Mouse (Mus musculus): Measurements from ENCODE around the gene Cytl1.

Gene Cytl1

DNA sequence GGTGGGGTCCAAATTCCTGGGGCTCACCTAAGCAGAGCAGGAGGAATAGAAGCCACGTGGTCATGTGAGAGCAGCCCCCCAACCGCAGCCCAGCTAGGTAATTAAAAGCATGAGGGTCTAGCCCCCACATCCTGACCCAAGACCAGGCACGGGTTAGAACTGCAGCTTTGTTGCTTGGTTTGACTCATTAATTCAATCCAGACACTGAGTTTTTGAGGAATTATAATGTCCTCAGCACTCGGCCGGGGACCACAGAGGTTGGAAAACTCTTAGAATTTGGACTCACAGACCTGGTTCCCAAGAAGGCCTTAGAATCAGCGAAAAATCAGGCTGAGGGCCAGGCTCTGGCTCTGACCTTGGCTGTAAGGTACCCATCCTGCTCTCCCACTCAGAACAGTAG lies 35.6 kb downstream of the Cytl1 start:
- DNase-seq = no peak

DNA sequence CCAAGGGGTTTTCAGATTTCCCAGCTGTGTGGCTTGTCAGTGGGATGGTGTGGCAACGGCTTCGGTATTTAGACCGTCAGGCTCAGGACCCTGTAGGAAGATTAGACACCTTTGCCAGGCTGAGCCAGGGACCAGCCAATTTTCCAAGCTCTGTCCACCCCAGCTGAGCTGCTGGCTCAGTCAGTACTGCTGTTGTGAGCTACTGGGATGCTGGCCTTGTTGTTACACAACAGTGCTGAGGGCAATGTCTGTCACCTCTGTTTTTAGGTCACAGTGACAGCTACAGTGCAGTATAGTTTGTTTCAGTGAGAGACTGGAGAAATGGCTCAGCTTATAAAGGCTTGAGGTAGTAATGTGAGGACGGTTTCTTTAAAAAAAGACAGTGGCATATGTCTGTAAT lies 38.7 kb downstream of the Cytl1 start:
- no peak for DNase-seq

DNA sequence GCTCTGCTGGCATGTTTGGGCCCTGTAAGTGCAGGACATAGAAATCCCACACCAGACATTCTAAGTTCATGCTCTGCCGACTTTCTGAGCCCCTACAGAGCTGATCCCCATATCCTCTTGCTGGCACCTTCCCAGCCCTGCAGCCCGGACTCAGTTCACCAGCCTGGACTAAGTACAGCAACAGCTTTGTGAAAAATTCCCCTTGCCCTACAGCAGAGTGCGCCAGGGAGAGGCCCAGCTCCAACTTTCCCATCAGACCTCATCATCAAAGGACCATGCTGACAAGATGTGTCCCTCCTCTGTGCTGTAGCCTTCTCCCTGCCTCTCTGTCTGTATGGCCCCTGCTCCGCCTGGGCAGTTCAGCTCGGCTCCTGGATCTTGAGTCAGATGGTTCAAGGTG lies 40.4 kb downstream of the Cytl1 start:
- DNase-seq = no peak

DNA sequence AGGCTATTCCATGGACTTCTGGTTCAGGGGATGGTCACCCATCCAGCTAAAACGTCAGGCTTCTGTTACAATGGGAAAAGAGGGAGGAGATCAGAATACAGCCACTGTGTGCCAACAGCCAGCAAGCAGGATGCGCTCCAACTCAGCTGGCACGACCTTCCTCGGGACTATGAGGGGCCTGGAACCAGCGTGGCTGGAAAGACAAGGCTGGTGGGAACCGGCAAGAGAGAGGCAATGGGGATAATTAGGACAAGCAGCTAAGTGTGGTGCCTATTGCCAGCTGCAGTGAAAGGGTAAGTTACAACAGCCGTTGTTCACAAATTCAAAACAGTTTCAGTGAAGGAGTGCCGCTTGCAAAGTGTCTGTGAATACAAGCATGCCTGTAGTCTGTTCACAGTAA lies 48.0 kb downstream of the Cytl1 start:
- no peak for DNase-seq

DNA sequence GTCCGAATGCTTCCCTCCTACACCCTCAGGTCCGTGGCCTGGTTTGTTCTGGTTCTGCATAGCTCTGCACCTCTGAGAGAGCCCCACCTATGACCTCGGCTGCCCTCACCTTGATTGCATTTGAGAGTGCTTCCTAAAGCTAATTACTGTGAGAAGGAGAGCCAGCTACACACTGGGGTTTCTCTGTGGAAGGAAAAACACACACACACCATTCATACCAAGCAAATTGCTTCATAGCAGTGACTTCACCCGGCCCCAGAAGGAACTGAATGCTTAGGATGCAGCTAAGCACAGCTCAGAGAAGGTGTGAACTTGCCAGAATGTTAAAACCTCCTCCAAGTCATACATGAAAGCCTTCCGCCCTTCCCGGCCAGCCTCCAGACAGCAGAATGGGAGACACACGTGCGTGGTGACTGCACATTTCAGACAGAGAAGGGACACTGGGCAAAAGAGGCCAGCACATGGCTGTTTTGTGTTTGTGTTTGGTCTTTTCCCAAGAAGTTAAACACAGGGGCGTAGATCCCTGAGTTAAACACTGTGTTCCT lies 49.6 kb downstream of the Cytl1 start:
- DNase-seq = no peak

Measured in cerebellum, adult 11-12 months (tissue).